Mouse (Mus musculus) layer of hippocampus, adult 9-10 months (tissue): Measurements from ENCODE around the gene Stt3a.

Experiments
- DNase-seq: peaks from one replicate; pipeline ENCODE4 v3.0.0; 2022; ENCODE audit warnings: low spot score

Stt3a gene

DNA sequence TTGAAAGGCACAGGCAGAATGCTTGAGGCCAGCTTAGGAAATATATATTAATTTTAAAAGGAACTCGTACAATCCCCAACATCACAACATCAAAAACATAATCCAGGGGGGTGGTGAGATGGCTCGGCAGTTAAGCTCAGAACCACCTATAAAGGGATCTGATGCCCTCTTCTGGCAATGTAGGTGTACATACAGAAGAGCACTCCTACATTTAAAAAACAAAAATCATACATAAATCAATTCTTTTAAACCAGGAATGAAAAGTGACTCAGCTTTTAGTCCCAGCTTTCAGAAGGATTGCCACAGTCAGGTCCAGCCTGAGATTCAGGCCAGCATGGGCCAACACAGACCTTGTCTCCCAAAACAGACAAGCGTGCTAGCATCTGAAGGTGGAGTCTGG is 50.9 kb downstream of the Stt3a start:
- no peak for DNase-seq

DNA sequence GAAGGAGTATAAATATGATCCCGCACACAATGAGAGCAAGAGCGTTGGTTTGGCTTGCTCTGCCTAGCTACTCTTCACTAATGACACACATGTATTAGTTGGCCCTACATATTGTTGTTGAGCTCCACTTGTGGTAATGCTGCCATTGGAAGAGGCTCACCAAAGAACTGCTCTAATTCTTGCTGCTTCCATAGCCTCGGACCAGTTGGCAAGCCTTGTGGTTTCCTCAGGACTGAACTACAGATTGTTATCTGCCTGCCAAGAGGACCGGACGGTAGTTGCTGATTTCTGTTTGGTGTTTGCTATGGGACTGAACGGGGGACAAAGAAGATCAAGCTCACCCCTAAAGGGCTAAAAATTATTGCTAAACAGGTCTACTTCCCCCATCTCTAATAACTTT is 60.2 kb downstream of the Stt3a start:
- no peak for DNase-seq

DNA sequence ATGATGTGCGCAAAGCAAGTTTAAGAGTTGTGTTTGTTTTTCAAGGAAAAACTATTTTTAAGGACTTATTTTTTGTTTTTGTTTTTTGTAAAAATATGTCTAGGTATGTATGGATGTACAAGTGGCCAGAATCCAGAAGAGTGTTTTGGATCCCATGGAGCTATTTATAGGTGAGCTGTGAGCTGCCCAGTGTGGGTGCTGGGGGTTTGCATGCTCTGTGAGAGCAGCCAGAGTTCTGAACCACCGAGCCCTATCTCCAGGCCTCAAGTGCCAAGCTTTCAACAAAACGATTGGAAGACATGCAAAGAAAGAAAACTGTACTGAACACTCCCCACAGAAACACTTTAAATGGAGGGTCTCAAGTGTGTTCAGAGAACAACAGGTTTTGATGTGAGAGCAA is 61.6 kb downstream of the Stt3a start:
- DNase-seq: no peak

DNA sequence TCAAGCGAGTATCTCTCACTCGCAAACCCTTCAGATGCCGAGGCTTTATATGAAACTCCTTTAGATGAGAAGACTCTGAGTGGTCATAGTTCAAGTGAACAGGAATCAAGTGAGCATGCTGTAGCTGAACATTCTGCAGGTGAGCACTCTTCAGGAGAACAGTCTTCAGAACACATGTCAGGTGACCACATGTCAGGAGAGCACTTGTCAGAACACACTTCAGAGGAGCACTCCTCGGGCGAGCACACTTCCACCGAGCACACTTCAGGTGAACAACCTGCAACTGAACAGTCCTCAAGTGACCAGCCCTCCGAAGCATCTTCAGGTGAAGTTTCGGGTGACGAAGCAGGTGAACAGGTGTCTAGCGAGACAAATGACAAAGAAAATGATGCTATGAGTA is 73.2 kb downstream of the Stt3a start:
- no peak for DNase-seq

DNA sequence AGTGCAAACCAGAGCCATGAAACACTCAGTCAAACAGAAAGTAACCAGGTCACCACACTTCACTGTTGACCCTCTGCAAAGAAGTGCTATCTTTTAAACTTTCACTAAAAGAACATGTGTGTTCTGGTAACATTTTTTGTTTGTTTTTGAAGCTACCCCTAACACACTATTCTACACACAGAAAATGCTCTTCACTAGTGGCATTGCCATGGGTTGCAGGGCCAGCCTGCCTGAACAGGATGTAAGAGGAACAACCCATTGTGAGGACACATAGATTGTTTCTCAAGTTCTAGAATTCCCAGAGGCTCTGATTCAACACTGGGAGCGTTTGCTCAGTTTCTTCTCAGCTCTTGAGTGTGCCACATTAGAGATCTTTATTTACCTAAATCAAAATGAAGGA is 74.6 kb downstream of the Stt3a start, which contains the start of gene Acrv1:
Acrv1 (plus strand) TSS at position 301 of the 400 bp plus-strand sequence.
- DNase-seq: no peak

DNA sequence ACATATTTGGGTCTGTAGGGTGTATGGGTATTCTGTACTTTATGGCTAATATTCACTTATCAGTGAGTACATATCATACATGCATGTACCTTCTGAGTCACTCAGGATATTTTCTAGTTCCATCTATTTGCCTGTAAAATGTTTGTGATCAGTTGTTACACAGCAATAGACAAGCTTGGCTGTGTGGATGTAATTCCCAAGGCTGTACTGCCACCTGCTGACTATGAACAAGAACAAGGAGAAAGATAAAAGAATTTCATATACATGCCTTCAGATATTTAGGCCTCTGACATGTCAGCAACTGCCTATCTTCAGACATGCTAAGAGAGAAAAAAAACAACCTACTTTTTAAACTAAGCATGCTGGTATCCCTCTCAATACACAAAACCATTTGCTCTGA is 80.2 kb downstream of the Stt3a start:
- no peak for DNase-seq

DNA sequence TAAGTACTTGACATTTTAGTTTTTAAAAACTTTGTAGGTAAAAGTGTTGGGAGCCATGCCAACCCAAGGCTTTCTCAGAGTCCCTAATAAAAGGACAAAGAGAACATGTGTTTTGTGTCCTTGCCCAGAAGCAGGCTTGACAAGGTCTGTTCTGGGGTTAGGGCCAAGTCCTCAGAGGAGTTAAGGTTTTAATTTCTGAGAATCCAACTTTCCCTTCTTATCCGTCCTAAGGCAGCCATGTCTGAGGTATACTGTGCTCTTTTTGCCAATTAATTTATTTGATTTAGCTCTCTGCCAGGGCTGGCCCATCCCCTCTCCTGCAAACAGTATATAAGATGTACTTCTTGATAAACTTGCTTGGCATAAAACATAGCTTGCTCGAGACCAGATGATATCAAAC is 86.1 kb downstream of the Stt3a start:
- DNase-seq: no peak
